In the genomic region with DNA sequence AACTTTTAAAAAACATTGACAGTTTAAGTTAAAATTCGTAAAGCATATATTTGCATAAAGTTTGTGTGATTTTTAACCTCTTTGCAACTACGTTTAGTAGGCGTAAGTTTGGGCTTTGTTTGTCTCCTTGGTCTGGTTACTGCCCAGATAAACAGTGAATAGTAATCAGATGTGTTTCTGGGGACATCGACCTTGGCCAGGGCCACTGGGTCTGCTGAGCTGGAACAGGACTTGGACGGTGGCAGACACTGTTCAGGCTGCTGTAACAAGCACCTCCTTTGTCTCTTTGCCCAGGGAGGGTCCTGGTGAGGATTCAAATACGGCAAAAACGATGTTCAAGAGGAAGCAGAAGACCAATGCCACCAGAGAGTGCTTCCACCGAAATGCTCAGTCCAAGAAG, we compare ENCODE assay signal across 40 mouse cellular contexts. TPM values are rescaled to one million over a fixed set of nuclear protein-coding genes. Genes with fewer than 3 reads are reported as not detected.
"Had no signal": no experiment of that assay in that cellular context is flagged by ENCODE, and none has a peak within 500 bp of the region (broad histone marks: within the 10 kb centered on the region; RNA-seq: fewer than 3 reads in every experiment).

No protein-coding gene starts in this region.

- H3K27me3 ChIP-seq: hindbrain, embryonic 15.5 days had no signal

- H3K9me3 ChIP-seq: heart, embryonic 15.5 days; hindbrain, embryonic 15.5 days; limb, embryonic 15.5 days; liver, embryonic 13.5 days; liver, embryonic 15.5 days had no signal

- H3K4me3 ChIP-seq: heart, adult 2 months; heart, embryonic 13.5 days; heart, embryonic 15.5 days; hindbrain, embryonic 13.5 days; hindbrain, embryonic 15.5 days; kidney, embryonic 15.5 days; limb, embryonic 13.5 days; limb, embryonic 15.5 days; liver, embryonic 13.5 days; liver, embryonic 15.5 days had no signal

- ATAC-seq: hindbrain, postnatal 0 days; intestine, embryonic 16.5 days had no signal

- H3K36me3 ChIP-seq: heart, embryonic 13.5 days; heart, embryonic 15.5 days; hindbrain, embryonic 13.5 days; hindbrain, embryonic 15.5 days; kidney, embryonic 15.5 days; limb, embryonic 13.5 days; limb, embryonic 15.5 days; liver, embryonic 13.5 days; liver, embryonic 15.5 days had no signal

- H3K27ac ChIP-seq: heart, adult 2 months; heart, embryonic 13.5 days; heart, embryonic 15.5 days; hindbrain, embryonic 13.5 days; hindbrain, embryonic 15.5 days; hindbrain, postnatal 0 days; kidney, embryonic 15.5 days; kidney, postnatal 0 days; limb, embryonic 13.5 days; limb, embryonic 15.5 days; liver, embryonic 13.5 days; liver, embryonic 15.5 days had no signal

- DNase-seq: gastrocnemius, postnatal 14 days; gastrocnemius, postnatal 36 days; heart, adult 11 months; heart, adult 2 months; heart, postnatal 14 days; heart, postnatal 36 days; kidney, adult 11 months; kidney, adult 9 months; kidney, postnatal 14 days; layer of hippocampus, adult 9-11 months; layer of hippocampus, postnatal 36 days; left cerebral cortex, postnatal 4 days; liver, embryonic 13.5 days had no signal

- H3K9ac ChIP-seq: heart, embryonic 13.5 days; heart, embryonic 15.5 days; hindbrain, embryonic 13.5 days; hindbrain, embryonic 15.5 days; kidney, embryonic 15.5 days; limb, embryonic 13.5 days; limb, embryonic 15.5 days; liver, embryonic 13.5 days; liver, embryonic 15.5 days had no signal

- H3K4me2 ChIP-seq: heart, embryonic 11.5 days; heart, embryonic 13.5 days; heart, embryonic 15.5 days; hindbrain, embryonic 13.5 days; hindbrain, embryonic 15.5 days; kidney, embryonic 15.5 days; limb, embryonic 13.5 days; limb, embryonic 15.5 days; liver, embryonic 11.5 days; liver, embryonic 13.5 days; liver, embryonic 15.5 days had no signal

- H3K4me1 ChIP-seq: limb, embryonic 15.5 days had no signal

RNA-seq across cellular contexts. Expression of gene Pnpla1, which starts 27.0 kb away (rescaled TPM):
- total RNA-seq: gastrocnemius, adult 8-10 months; gastrocnemius, postnatal 36 days; heart, adult 2 months; heart, postnatal 14 days; heart, postnatal 36 days had no signal
- polyA plus RNA-seq: heart, embryonic 13.5 days; heart, embryonic 15.5 days; hindbrain, embryonic 11.5 days; hindbrain, embryonic 13.5 days; kidney, postnatal 0 days; limb, embryonic 11.5 days; liver, embryonic 11.5 days; liver, embryonic 13.5 days had no signal

RNA-seq across cellular contexts. Expression of gene 4930539E08Rik, which starts 29.9 kb away (rescaled TPM):
- total RNA-seq: gastrocnemius, adult 18-20 months; gastrocnemius, adult 8-10 months; gastrocnemius, postnatal 36 days; heart, adult 2 months; heart, postnatal 36 days had no signal
- polyA plus RNA-seq: heart, embryonic 11.5 days; hindbrain, embryonic 11.5 days had no signal

RNA-seq across cellular contexts. Expression of gene Pxt1, which starts 58.4 kb away (rescaled TPM):
- total RNA-seq: gastrocnemius, adult 18-20 months; gastrocnemius, adult 8-10 months; gastrocnemius, postnatal 14 days; gastrocnemius, postnatal 36 days; hematopoietic stem cell, adult 5-6 weeks; hindbrain, postnatal 0 days; layer of hippocampus, adult 18-20 months; layer of hippocampus, adult 8-10 months; layer of hippocampus, postnatal 14 days; layer of hippocampus, postnatal 36 days; left cerebral cortex, adult 18-20 months; left cerebral cortex, adult 8-10 months; left cerebral cortex, postnatal 10 days; left cerebral cortex, postnatal 25 days; left cerebral cortex, postnatal 4 days had no signal
- polyA plus RNA-seq: heart, embryonic 11.5 days; heart, embryonic 15.5 days; heart, postnatal 0 days; hindbrain, embryonic 13.5 days; hindbrain, embryonic 15.5 days; hindbrain, postnatal 0 days; intestine, embryonic 14.5 days; intestine, embryonic 16.5 days; kidney, postnatal 0 days; limb, embryonic 11.5 days; limb, embryonic 13.5 days; limb, embryonic 15.5 days had no signal
